Mouse (Mus musculus): ENCODE measurements around the gene Tpr.

GRCm38 (mm10) chr1:150384138-150384537 is 8.5 kb upstream of the Tpr start:
- no peak for TF ChIP-seq CTCF (IDR thresholded peaks at IDR 0.05; ENCODE audit: low read depth)
- no peak for TF ChIP-seq EP300 (IDR thresholded peaks at IDR 0.05; ENCODE audit: low read depth)
